Mouse (Mus musculus): Measurements from ENCODE around the gene Stx16.

Gene Stx16

DNA sequence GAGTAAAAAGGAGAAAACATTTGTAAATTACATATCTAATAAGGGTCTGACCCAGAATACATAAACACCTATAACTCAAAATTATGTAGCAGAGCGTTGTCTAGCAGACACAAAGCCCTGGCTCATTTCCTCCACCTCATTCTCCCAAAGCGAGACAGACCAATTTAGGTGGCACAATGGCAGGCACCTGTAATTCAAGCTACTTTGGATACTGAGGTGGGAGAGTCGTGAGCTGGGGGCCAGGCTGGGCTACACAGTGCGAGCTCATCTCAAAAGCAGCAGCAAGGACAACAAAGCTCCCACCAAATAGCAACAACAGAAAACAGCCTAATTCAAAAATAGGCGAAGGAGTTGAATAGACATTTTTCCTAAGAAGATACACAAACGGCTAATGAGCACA is 52.8 kb downstream of the Stx16 start:
- DNase-seq = no peak

DNA sequence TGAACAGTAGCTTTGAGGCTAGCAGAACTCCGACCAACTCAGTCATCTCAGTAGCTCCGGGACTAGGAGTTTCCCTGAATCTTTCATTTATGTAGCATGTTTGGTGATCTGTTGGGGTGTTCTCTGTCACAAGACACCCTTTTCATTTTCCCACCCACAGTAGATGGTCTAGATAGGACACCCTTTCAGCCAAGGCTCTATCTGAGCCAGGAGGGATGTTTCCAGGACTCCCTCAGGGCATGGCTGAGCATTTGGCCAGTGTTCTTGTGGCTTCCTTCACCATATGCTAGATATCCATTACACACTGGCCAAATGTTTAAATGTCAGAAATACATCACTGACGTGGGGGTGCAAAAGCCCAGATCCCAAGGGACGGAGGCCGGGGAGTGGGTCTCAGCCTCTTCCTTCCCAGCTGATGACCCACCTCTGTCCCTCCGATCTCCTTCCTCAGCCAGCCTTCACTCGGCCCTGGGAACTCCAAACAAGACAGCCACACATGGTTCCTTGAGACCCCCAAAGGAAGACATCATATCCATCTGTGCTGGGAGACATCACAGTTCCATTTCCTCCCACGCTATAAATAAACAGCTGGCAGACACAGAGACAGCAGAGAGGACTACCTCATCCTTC is 54.5 kb downstream of the Stx16 start:
- DNase-seq = no peak

GRCm38 (mm10) chr2:174132413-174132969 is 56.4 kb downstream of the Stx16 start:
- no peak for DNase-seq

Measured in kidney, postnatal 36 days (tissue).